Mouse (Mus musculus) v-Abl transformed pro-B cells (cell line): Measurements from ENCODE around the gene B3gntl1.

Experiments
- in situ Hi-C, 2 experiments: fragments of 400-800 bp; cut with MboI; formaldehyde crosslinking; loops; one replicate each; pipeline ENCODE4 v1.15.1; 2025; ENCODE audit not compliant: unreplicated experiment in 2 of 2

B3gntl1 gene

GRCm38 (mm10) chr11:121672990-121673572 is at the start of gene B3gntl1:
B3gntl1 (minus strand) TSS chr11:121673153.
- in situ Hi-C loops: no loop called here

GRCm38 (mm10) chr11:121722434-121722833 is 49.5 kb upstream of the B3gntl1 start:
- in situ Hi-C loops: no loop called here

GRCm38 (mm10) chr11:121720752-121721151 is 47.8 kb upstream of the B3gntl1 start:
- in situ Hi-C loops: no loop called here

GRCm38 (mm10) chr11:121717724-121718123 is 44.8 kb upstream of the B3gntl1 start:
- in situ Hi-C loops: no loop called here

- in situ Hi-C loops: no loop called here
Measured at GRCm38 (mm10) chr11:121714745-121715485, 42.0 kb upstream of the B3gntl1 start.

DNA sequence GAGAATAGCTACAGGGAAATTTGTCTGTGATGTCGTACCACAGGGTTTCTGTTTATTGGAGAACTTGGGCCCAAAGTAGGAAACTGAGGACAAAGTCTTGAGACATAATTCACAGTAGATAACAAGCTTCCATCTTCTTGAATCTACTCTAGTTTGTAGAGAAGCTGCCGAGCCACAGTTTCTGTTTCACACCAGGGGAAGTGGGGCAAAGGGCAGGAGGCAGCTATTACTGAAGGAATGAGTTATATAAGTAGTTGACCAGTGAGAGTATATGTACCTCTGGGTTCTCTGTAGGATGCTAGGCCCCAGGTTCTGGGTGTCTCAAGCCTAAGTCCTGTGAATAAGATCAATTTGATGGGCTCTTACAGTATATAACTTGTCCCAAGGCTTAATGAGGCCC is 40.6 kb upstream of the B3gntl1 start:
- in situ Hi-C loops: no loop called here

- in situ Hi-C loops: no loop called here
Measured at GRCm38 (mm10) chr11:121712987-121713386, 40.0 kb upstream of the B3gntl1 start.

DNA sequence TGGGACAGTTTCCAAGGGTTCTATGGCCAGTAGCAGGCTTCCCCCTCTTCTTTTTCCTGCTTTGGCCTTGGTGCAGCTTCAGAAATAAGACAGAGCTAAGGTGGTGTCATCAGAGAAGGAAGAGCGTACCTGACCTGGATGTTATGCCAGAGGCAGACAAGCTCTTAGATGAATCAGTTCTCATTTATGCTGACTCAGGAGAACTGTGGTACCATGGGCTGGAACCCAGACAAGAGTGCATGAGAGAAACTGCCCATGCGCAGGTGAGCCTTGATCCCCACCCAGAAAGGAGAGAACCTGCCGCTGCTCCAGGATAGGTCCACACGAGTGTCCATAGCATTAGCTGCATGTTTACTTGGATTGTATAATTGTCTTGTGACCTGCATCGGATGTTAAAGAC is 37.3 kb upstream of the B3gntl1 start:
- in situ Hi-C loops: no loop called here

GRCm38 (mm10) chr11:121709278-121709677 is 36.3 kb upstream of the B3gntl1 start:
- in situ Hi-C loops: no loop called here

- in situ Hi-C loops: no loop called here
Measured at GRCm38 (mm10) chr11:121706521-121707005, 33.6 kb upstream of the B3gntl1 start.

DNA sequence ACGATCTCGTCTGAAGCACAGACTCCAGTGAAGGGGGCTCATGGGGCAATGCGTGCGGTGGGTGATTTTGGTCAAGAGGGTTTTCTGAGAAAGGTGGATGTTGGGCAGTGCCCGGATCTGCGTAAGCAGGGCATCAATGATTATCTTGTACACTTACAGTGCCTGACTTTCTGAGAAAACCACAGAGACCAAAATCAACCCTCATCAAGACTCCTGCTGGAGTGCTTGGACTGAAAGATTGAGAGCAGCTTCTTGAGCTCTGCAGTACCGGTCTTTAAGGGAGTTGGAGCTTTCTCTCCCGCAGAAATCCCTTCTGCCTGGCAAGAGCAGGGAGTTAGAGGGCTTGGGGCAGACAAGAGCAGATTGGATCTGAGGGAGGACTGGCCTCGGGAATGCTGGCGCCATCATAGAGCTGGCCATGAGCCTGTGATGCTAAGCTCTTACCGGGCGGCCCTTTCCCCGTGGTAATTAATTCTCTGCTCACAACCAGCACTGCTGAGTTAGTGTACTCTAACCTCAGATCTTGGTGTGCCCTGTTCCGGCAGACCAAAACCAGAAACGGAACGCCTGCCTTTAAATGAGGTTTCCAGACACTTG is 30.8 kb upstream of the B3gntl1 start:
- in situ Hi-C loops: no loop called here

DNA sequence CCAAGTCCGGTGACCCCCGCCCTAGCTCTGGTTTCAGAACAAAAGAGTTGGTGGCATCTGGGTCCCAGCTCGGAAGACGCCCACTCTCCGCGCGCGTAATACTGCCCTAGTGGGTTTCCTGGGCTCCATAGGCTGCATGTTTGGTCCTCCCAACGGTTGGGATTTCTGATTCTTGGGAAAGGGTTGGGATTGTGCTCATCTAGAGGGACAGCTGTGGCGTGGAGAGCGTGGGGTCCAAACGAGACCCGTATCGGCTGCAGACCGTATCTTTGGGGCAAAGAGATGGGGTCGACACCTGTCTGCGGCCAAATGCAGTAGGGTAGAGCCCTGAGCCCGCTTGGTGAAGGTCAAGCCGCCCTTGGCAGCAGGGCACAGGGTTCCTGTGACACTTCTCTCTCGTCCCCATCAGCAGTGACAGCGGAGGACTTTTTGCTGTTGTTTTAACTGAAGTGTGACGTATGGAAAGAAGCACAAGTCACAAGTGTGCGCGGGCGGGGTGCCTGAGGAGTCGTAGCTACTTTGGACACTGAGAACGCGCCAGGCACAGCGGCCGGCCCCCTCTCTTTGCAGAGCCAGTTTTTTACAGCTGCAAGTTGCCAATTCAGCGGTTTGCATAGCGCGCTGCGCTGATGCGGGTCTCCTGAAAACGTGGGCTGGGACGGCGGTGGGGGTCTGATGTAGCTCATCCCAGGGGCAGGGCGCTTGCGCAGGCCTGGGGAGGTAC is 30.1 kb upstream of the B3gntl1 start:
- in situ Hi-C loops: no loop called here

- in situ Hi-C loops: no loop called here
Measured at GRCm38 (mm10) chr11:121702111-121702894, 29.4 kb upstream of the B3gntl1 start.

GRCm38 (mm10) chr11:121701244-121701643 is 28.3 kb upstream of the B3gntl1 start, which contains the start of gene Metrnl:
Metrnl (plus strand) TSS chr11:121701544.
- in situ Hi-C loops: no loop called here

DNA sequence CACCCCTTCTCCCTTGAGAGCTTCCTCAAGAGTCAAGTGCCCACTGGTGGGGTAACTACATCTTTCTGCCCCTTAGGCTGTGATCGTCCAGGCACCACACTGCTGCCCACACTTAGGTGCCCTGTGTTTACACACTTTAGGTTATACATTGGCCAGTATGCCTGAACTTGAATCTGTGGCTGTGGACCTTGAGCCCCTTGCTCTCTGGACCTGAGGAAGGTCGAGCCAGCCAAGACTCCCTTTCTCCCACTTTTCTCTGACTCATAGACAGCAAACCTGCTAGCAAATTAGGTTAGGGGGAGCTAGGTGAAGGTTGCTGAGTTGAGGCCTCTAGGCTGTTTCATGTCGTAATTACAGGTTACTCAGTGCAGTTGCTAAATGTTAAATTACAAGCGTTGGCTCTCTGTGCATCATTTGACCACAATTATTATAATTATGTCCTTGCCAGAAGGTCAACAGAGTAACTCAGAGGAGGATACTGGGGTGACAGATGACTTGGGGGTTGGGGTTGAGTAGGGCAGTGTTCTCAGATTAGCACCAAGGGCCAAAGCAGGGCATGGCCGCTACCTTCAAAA is 25.5 kb upstream of the B3gntl1 start:
- in situ Hi-C loops: no loop called here

DNA sequence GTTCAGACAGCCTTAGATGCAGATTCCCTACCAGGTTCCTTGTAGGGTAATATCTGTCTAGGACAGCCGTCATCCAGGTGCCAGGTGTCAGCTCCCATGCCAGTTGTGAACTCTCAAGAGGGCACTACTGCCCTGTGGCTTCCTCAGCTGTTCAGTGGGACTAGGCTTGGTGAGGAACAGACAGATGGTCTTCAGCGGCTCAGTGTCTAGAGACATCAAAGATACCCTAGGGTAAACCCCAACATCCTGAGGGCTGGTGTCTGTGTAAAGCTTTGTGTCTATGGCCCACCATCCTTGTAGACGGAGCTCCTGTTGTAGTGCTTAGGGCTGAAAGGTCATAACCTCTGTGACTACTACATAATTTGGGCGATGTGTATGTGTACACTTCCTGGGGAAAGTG is 24.3 kb upstream of the B3gntl1 start:
- in situ Hi-C loops: no loop called here

DNA sequence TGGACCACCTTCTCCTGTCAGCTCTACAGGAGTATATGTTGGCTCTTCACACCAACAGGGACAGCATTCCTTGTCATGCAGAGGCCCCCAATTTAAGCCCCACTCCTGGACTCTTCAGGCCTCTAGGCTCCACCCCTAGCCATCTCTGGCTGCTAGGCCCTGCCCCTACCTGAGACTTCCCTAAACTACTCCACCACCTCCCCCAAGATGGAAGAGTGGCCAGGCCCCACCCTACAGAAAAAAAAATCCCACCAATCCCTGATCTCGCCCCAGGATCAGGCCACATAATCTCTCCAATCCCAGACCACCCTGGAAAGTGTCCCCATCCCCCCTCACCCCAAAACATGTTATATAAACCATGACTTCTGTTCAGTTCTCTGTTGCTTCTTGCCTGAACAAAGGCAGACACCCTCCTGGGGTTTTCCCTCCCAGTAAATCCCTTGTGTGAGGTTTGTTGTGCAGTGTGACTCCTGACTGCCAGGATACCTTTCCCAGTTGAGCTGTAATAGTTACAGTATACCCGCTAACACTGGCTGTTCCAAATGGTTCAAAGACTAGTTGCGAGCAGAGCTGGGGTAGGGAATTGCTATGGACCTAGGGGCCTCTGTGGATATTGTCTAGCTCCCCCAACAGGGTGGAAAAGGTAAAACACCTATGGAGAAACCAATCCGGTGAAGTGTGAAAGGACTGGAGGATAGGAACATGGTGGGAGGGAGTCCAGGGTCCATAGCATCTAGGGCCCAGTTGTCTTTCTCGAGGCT is 22.5 kb upstream of the B3gntl1 start:
- in situ Hi-C loops: no loop called here

DNA sequence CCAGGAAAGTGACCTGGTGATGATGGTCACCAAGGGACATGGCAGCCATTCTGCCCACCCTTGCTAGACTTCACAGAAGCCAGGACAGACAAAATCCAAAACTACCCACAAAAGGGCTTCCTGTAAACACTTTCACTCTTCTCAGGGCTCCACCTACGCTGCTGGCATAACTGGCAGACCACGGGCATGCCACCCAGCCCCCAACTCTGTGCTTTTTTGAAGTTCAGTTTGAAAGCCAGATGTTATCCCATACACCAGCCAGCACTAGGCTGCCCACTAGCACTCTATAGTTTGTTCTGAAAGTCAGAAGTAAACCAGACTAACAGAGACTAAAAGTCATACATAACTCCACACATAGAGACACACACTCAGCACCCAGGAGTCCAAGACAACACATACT is 15.1 kb upstream of the B3gntl1 start:
- in situ Hi-C loops: no loop called here

DNA sequence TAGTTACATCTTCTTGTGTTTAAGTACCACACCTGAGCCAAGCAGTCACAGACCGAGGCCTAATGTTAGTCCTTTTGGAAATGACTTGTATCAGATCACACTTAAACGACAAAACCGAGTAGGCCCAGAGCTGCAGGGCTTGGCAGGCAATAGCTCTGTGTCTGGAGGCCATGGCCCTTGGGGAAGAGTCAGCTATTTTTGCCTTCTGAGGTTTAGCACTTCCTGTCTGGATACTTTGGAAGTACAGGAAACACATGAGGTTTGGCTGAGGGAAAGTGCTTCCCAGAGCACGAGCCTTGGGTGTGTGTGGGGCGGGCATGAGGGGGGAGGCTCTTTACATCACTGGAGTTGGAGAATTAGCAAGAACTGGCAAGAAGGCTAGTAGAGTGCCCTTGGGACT is 13.7 kb upstream of the B3gntl1 start:
- in situ Hi-C loops: no loop called here
